12 mouse cellular contexts compared by ENCODE assay signal in the genomic region with DNA sequence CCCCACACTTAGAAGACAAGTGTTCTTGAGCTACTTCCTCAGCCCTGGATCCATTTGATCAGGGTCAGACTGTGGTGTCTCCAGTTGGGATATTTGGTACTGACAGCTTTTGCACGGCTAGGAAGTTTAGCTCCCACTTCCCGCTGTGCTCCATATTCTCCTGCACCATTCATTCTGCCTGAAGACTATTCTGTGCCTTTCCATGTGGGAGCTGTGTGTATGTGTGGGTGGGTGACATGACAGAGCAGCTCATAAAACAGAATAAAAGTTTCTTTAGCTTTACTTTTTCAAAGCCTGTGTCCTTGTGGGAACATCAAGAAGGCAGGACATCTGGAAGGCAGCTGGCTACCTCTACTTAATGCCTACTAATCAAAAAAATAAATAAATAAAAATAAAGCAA.
DNase-seq lines count a peak whose midpoint lies in the region; ATAC-seq lines count a peak whose summit lies in the region.
"Had no signal": no experiment of that assay in that cellular context is flagged by ENCODE, and none has a peak within 500 bp of the region (broad histone marks: within the 10 kb centered on the region; RNA-seq: fewer than 3 reads in every experiment).

No protein-coding gene starts in this region.

- ATAC-seq in frontal cortex, adult (ENCODE audit: low TSS enrichment): peak; percentile 96
- ATAC-seq: forebrain, embryonic 13.5 days; forebrain, postnatal 0 days had no signal

- no peak for DNase-seq in frontal cortex, postnatal 10 days (ENCODE audit: low spot score in 2 of 2)
- DNase-seq in left cerebral cortex, adult 11 months (ENCODE audit: low spot score): peak; percentile 31
- no peak for DNase-seq in left cerebral cortex, postnatal 4 days
- peak; percentile 9 to 64 for DNase-seq in right cerebral cortex, postnatal 36 days (ENCODE audit: low spot score in 2 of 2)
- DNase-seq in right cerebral cortex, postnatal 10 days (ENCODE audit: low spot score in 2 of 2): no peak
- no peak for DNase-seq in B cell, adult 2 months
- DNase-seq: adrenal gland, postnatal 14 days; cerebellum, adult 2 months; cerebellum, postnatal 10 days; forebrain, postnatal 0 days had no signal

- intact Hi-C loops in left cerebral cortex, postnatal 4 days (cut with DNase I): no loop called here

Comparison
In these comparisons a context has a peak if more than half of its experiments do, and no peak if none do; other contexts are left out.
1. DNase-seq: peak in left cerebral cortex, adult 11 months (single experiment) and right cerebral cortex, postnatal 36 days (2 of 2); none in frontal cortex, postnatal 10 days (0 of 2), left cerebral cortex, postnatal 4 days (single experiment), right cerebral cortex, postnatal 10 days (0 of 2) and B cell, adult 2 months (0 of 2).